Mouse (Mus musculus): ENCODE results near the gene Lamc1. TPM values are rescaled to one million over a fixed set of nuclear protein-coding genes. Genes with fewer than 3 reads are reported as not detected.

The Lamc1 gene
- polyA plus RNA-seq, 1 experiment, result 6.2 TPM

GRCm38 (mm10) chr1:153282342-153282975, 50.1 kb downstream of the Lamc1 start:
- Histone ChIP-seq H3K36me3 (ENCODE audit: control insufficient read depth, insufficient read depth, low read length) (no peaks in the 10 kb centered on the region), H3K4me3 (ENCODE audit: control insufficient read depth, low read depth, low read length) (no peak overlapping the region), H3K4me1 (ENCODE audit: control insufficient read depth, insufficient read depth, low read length) (no peaks in the 10 kb centered on the region; the same call in none of the 2 replicates), H3K27me3 (ENCODE audit: control insufficient read depth, insufficient read depth, low read length) (no peaks in the 10 kb centered on the region), H3K27ac (ENCODE audit: control insufficient read depth, insufficient read depth, low read depth, low read length) (no peak overlapping the region)
- no peak for TF ChIP-seq POLR2A (IDR thresholded peaks at IDR 0.05; ENCODE audit: control insufficient read depth, low read depth, low read length)
- no peak for TF ChIP-seq CTCF (IDR thresholded peaks at IDR 0.05; ENCODE audit: control insufficient read depth, insufficient read depth, insufficient replicate concordance, low read depth, low read length)

DNA sequence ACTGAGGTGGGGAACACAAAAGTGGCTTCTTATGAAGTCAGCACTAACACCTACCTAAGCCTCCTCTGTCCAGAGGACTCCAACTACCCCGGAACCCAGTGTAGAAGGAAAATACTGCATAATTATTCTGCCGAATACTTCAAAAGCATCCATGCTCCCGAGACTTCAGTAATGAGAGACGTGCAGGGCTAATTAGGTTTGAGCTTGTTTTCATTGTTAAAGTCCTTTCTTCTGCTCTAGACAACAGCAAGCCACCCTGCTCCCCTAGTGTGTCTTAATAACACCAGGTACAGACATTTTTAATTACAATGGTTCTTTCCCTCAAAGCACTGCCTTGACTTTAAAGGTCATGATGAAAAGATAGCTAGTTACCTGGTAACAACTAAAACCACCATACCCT, 51.1 kb downstream of the Lamc1 start:
- H3K27ac ChIP-seq (ENCODE audit: control insufficient read depth, insufficient read depth, low read depth, low read length), result no peak overlapping the region
- H3K4me1 ChIP-seq (ENCODE audit: control insufficient read depth, insufficient read depth, low read length), result no peaks in the 10 kb centered on the region; the same call in none of the 2 replicates
- H3K4me3 ChIP-seq (ENCODE audit: control insufficient read depth, low read depth, low read length), result no peak overlapping the region
- TF ChIP-seq POLR2A (IDR thresholded peaks at IDR 0.05; ENCODE audit: control insufficient read depth, low read depth, low read length) (no peak), CTCF (IDR thresholded peaks at IDR 0.05; ENCODE audit: control insufficient read depth, insufficient read depth, insufficient replicate concordance, low read depth, low read length) (no peak)
- no peaks in the 10 kb centered on the region for H3K27me3 ChIP-seq (ENCODE audit: control insufficient read depth, insufficient read depth, low read length)
- no peaks in the 10 kb centered on the region for H3K36me3 ChIP-seq (ENCODE audit: control insufficient read depth, insufficient read depth, low read length)

GRCm38 (mm10) chr1:153280411-153280810, 52.2 kb downstream of the Lamc1 start:
- Histone ChIP-seq H3K4me3 (ENCODE audit: control insufficient read depth, low read depth, low read length) (no peak overlapping the region), H3K27ac (ENCODE audit: control insufficient read depth, insufficient read depth, low read depth, low read length) (no peak overlapping the region), H3K36me3 (ENCODE audit: control insufficient read depth, insufficient read depth, low read length) (no peaks in the 10 kb centered on the region), H3K4me1 (ENCODE audit: control insufficient read depth, insufficient read depth, low read length) (no peaks in the 10 kb centered on the region; the same call in none of the 2 replicates), H3K27me3 (ENCODE audit: control insufficient read depth, insufficient read depth, low read length) (no peaks in the 10 kb centered on the region)
- no peak for TF ChIP-seq POLR2A (IDR thresholded peaks at IDR 0.05; ENCODE audit: control insufficient read depth, low read depth, low read length)
- TF ChIP-seq CTCF (IDR thresholded peaks at IDR 0.05; ENCODE audit: control insufficient read depth, insufficient read depth, insufficient replicate concordance, low read depth, low read length), result no peak

GRCm38 (mm10) chr1:153278028-153278613, 54.5 kb downstream of the Lamc1 start:
- Histone ChIP-seq H3K27me3 (ENCODE audit: control insufficient read depth, insufficient read depth, low read length) (no peaks in the 10 kb centered on the region), H3K4me1 (ENCODE audit: control insufficient read depth, insufficient read depth, low read length) (no peaks in the 10 kb centered on the region; the same call in none of the 2 replicates), H3K36me3 (ENCODE audit: control insufficient read depth, insufficient read depth, low read length) (no peaks in the 10 kb centered on the region), H3K4me3 (ENCODE audit: control insufficient read depth, low read depth, low read length) (no peak overlapping the region), H3K27ac (ENCODE audit: control insufficient read depth, insufficient read depth, low read depth, low read length) (no peak overlapping the region)
- TF ChIP-seq POLR2A (IDR thresholded peaks at IDR 0.05; ENCODE audit: control insufficient read depth, low read depth, low read length) (no peak), CTCF (IDR thresholded peaks at IDR 0.05; ENCODE audit: control insufficient read depth, insufficient read depth, insufficient replicate concordance, low read depth, low read length) (no peak)

- Histone ChIP-seq H3K27me3 (ENCODE audit: control insufficient read depth, insufficient read depth, low read length) (no peaks in the 10 kb centered on the region), H3K4me3 (ENCODE audit: control insufficient read depth, low read depth, low read length) (no peak overlapping the region), H3K27ac (ENCODE audit: control insufficient read depth, insufficient read depth, low read depth, low read length) (no peak overlapping the region), H3K4me1 (ENCODE audit: control insufficient read depth, insufficient read depth, low read length) (no peaks in the 10 kb centered on the region; the same call in none of the 2 replicates), H3K36me3 (ENCODE audit: control insufficient read depth, insufficient read depth, low read length) (no peaks in the 10 kb centered on the region)
- TF ChIP-seq POLR2A (IDR thresholded peaks at IDR 0.05; ENCODE audit: control insufficient read depth, low read depth, low read length) (no peak), CTCF (IDR thresholded peaks at IDR 0.05; ENCODE audit: control insufficient read depth, insufficient read depth, insufficient replicate concordance, low read depth, low read length) (no peak)
These were observed 57.1 kb downstream of the Lamc1 start for GRCm38 (mm10) chr1:153275466-153275865.

DNA sequence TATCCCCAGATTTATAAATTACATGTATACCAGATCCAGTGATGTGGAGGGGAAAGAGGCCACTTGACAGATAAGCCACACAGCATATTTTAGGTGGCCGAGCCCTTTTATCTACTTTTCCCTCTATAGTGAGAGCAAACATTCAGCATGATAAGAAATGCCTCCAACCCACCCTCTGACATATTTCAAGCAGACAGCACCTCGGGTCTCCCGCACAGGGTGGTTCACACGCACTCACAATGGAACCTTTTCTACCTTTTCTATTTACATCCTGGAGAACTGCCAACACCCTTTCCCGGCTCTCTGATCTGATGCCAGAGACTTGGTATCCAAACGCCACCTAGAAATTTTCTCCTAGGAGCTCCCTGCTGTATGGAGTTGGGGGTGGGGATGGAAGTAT, 58.0 kb downstream of the Lamc1 start:
- H3K36me3 ChIP-seq (ENCODE audit: control insufficient read depth, insufficient read depth, low read length), result no peaks in the 10 kb centered on the region
- H3K4me3 ChIP-seq (ENCODE audit: control insufficient read depth, low read depth, low read length), result no peak overlapping the region
- H3K27ac ChIP-seq (ENCODE audit: control insufficient read depth, insufficient read depth, low read depth, low read length), result no peak overlapping the region
- no peaks in the 10 kb centered on the region for H3K27me3 ChIP-seq (ENCODE audit: control insufficient read depth, insufficient read depth, low read length)
- TF ChIP-seq POLR2A (IDR thresholded peaks at IDR 0.05; ENCODE audit: control insufficient read depth, low read depth, low read length), result no peak
- TF ChIP-seq CTCF (IDR thresholded peaks at IDR 0.05; ENCODE audit: control insufficient read depth, insufficient read depth, insufficient replicate concordance, low read depth, low read length), result no peak
- H3K4me1 ChIP-seq (ENCODE audit: control insufficient read depth, insufficient read depth, low read length), result no peaks in the 10 kb centered on the region; the same call in 1 of the 2 replicates

GRCm38 (mm10) chr1:153273657-153274056, 58.9 kb downstream of the Lamc1 start:
- H3K36me3 ChIP-seq (ENCODE audit: control insufficient read depth, insufficient read depth, low read length), result no peaks in the 10 kb centered on the region
- H3K27ac ChIP-seq (ENCODE audit: control insufficient read depth, insufficient read depth, low read depth, low read length), result no peak overlapping the region
- no peak for TF ChIP-seq CTCF (IDR thresholded peaks at IDR 0.05; ENCODE audit: control insufficient read depth, insufficient read depth, insufficient replicate concordance, low read depth, low read length)
- no peak for TF ChIP-seq POLR2A (IDR thresholded peaks at IDR 0.05; ENCODE audit: control insufficient read depth, low read depth, low read length)
- no peak overlapping the region for H3K4me3 ChIP-seq (ENCODE audit: control insufficient read depth, low read depth, low read length)
- no peaks in the 10 kb centered on the region for H3K4me1 ChIP-seq (ENCODE audit: control insufficient read depth, insufficient read depth, low read length)
- no peaks in the 10 kb centered on the region for H3K27me3 ChIP-seq (ENCODE audit: control insufficient read depth, insufficient read depth, low read length)

Data from testis, adult 2 months (tissue).